Mouse (Mus musculus) liver, adult 2 months (tissue): Measurements from ENCODE around the gene Osbpl10.

Experiments
- CTCF ChIP-seq: fragments of 200-500 bp; IDR thresholded peaks from 2 replicates; pipeline ENCODE4 v1.5.1; 2011; ENCODE audit warnings: low read depth, low read length, control low read depth
- POLR2A ChIP-seq: fragments of 200-500 bp; IDR thresholded peaks from 2 replicates; pipeline ENCODE4 v1.6.1; 2011; ENCODE audit warnings: low read length, control low read depth; ENCODE audit not compliant: insufficient read depth; ENCODE audit errors: extremely low read depth

- TF ChIP-seq POLR2A (no peak), CTCF (no peak)
Observed at GRCm38 (mm10) chr9:115055041-115055830, 76.9 kb downstream of the Osbpl10 start.
